Mouse (Mus musculus): Measurements from ENCODE around the gene Fcgr4. TPM values are rescaled to one million over a fixed set of nuclear protein-coding genes. Genes with fewer than 3 reads are reported as not detected.

Gene Fcgr4
- total RNA-seq, 2 experiments from 2014 or later: not detected

DNA sequence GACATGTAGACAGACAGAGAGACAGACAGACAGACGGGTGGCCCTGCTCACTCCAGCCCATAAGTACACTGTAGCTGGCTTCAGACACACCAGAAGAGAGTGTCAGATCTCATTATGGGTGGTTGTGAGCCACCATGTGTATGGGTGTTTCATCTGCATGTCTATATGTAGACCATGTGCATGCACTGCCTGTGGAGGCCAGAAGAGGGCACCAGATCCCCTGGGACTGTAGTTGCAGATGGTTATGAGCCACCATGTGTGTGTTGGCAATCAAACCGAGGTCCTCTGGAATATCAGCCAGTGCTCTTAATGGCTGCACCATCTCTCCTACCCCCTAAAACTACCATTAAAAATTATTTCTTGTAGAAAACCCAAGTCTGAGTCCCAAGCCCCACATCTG is 11.8 kb upstream of the Fcgr4 start:
- DNase-seq (ENCODE audit: low spot score in 2 of 2): no peak

DNA sequence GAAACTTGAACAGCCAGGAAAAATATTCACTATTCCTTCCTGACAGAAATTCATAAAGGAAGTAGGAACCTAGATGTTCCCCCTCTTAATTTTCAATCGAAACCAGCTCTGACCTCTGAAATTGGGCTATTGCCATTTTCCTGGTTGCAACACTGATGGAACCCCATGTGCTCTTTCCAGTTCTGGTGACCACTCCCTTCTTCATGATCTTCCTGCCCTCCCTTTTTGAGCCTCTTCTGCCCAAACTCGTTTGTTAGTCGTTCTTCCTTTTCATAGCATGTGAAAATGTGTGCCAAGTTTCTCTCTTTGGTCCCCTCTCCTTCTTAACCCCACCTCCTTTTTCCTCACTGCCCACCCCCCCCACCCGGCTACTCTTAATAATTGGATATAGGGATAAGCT is 7.0 kb upstream of the Fcgr4 start:
- DNase-seq (ENCODE audit: low spot score in 2 of 2): no peak

DNA sequence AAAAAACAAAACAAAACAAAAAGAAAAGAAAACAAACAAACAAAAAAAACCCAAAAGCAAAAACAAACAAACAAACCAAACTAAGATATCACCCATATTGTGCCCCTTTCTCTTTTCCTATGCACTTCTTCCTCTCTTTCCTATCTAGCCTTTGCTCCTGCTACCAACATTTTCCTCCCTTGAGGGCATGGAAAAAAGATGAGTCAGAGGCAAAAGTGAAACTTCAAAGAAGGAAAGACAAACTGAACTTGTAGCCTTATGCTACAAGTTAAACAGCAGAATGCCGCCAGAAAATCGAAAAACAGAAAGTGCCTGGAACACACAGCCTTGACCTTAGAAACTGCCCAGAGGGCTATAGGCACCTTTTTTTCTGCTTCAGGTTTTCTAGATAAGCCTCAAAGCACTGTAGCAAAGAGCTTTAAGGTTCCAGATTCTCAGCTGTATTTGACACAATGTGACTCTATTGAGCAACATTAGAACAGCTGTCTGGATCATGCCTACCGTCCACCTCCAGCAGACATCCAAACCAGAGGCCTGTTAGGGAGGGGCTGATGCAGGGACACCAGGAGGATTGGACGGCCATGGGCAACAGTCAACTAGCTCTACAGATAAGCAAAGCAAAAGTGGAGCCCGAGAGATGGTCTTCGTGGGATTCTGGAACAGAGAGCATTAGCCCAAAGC is 1.9 kb upstream of the Fcgr4 start:
- DNase-seq (ENCODE audit: low spot score in 2 of 2): no peak

DNA sequence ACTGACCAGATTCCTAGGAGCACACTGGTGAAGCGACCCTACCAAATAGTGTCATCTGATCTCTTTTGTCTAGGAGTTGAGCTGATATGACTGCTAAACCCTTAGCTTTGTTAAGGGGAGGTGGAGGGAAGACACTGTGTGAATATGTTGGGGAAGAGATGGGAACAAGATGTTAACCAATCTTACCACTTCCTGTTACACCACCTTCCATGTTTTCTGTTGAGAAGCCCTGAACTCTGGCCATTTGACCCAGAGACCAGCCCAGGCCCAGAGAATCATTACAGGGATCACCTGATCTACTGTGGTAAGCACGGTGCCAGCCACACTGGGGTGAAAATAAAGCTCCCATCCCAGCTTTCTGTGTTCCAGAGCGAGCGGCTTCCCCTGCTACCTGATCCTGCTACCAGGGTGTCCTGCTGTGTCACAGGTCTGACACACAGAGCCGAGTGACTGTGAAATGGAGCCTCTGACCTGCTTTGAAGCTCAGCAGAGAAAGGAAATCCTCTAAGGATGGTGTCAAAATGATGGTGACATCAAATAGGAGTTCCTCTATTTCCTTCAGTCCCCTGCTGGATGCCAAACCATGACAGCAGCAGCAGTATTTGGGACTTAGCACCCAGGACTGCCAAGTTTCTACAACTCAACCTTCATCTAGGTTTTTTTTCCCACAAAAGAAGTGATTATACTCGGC is 1.1 kb upstream of the Fcgr4 start:
- DNase-seq (ENCODE audit: low spot score in 2 of 2): no peak

DNA sequence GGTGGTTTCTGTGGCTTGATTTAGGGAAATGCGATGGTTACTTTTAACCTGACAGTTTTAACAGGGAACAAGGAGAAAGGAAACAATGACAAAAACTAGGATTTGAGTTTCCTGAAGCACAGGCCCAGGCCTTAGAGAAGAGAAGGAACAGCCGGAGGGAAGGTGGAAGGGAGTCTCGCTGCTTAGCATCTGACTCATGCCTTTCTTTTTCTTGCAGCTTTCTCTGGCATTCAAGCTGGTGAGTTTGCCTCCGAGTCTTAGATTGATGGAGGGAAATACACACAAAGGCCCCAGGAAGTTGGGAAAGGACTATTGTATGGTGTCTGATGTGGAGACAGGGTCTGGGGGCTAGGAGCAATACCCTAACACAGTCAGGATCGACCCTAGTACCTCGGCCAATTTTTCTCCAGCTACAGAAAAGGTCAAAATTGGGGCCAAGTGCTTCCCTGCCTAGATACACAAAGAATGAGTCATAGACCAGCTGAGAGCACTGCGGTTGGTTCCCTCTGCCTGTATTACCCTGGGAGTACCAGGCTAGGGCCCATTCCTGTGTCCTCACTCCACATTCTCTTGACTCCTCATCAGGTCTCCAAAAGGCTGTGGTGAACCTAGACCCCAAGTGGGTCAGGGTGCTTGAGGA is 711 bp downstream of the Fcgr4 start:
- DNase-seq (ENCODE audit: low spot score in 2 of 2): no peak

DNA sequence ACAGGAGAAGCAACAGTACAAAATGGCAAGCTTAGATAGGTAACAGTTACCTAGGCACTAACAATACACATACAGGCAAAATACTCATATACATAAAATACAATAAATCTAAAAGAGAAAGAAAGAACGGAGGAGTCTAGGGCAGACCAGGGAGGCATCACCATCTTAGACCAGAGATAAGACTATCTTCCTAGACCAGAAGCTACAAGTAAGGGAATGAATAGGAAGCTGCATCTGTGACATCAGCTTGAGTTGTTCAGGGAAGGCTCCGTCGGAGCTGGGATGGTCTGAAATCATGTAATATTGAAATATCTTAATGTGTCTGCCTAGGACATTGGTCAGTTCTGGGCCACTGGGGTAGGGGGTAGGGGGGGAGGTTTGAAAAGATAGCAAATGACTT is 13.0 kb downstream of the Fcgr4 start:
- no peak for DNase-seq (ENCODE audit: low spot score in 2 of 2)

DNA sequence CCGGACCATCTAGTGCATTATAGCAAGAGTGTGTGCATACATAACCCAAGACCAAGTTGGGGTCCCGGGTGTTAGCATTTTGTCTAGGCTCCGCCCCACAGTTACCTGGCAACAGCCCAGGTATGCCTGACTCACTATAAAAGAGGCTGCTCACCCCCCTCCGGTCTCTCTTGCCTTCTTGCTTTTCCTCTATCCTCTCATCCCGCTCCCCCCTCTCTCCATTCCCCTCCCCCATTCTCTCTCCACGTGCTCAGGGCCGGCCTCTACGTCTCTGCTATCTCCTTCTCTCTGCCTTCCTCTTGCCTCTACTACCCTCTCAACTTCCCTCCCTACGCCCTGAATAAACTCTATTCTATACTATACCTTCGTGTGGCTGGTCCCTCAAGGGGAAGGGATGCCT is 14.0 kb downstream of the Fcgr4 start:
- DNase-seq (ENCODE audit: low spot score in 2 of 2): peak in 1 of 2 experiments; percentile 11

DNA sequence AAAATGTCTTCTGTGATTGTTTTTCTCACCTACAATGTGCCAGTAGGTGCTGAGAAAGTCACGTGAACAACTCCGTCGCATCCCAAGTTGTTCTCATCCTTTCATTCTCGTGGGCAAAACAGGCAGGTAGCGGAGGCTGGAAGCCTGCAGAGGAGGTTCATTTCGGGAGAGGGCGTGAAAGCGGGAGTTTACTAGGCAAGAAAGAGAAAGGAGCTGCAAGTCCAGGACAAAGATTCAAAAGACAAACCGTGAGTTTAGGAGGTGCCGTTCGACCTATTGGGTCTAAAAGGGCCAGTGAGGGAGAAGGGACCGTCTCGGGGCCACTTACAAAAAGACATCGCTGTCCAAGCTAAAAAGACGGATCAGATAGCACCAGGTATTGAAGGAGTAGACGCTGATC is 14.5 kb downstream of the Fcgr4 start:
- DNase-seq (ENCODE audit: low spot score in 2 of 2): peak in 1 of 2 experiments; percentile 17

DNA sequence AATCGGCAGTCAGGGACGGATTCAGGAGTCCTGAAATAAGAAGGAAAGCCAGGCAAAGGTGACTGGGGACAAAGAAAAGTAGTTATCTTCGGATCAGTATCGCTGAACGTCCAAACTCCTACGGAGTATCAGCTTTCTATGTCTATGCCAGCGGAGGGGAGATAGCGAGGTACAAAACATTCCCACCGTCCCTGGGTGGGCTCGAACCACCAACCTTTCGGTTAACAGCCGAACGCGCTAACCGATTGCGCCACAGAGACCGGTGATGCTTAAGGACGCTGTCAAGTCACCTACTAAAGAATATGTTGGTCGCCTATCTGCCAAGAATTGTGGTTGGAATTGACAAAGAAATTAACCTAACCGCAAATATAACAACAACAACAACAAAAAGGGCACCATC is 15.0 kb downstream of the Fcgr4 start:
- peak; percentile 90 to 92 for DNase-seq (ENCODE audit: low spot score in 2 of 2)

DNA sequence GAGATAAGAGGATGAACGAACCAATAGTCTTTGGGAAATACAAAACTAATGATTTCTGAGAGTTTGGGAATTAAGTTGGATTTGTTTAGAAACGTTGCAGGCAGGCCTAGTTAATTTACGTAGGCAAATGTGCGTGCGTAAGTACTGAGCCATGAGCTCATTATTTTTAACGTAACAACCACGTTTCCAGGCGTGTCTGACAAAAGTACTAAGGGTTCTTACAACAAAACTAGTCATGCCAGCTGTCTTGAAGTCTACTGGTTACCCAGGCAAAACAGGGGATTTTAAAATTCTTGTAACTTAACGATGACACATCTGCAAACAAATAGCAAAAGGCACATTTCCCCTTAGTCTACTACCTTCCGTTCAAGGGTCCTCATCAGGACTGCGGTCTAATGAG is 15.5 kb downstream of the Fcgr4 start:
- DNase-seq (ENCODE audit: low spot score in 2 of 2): peak in 1 of 2 experiments; percentile 39

DNA sequence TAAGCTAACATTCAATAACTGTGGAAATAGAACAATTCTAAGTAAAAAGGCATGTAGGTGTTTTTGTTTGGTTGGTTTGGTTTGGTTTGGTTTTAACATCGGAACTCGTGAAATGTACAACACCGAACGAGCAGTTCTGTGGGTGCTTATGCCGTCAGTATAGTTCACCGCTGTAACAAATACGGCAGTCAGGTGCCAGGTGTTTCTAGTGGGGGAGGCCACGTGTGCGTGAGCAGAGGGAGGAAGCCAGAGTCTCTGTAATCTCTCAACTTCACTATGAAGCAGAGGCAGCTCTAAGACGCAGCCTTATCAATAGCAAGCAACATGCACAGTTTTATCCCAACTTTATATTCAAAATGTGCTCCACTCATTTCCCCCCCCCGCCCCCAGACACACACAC is 16.9 kb downstream of the Fcgr4 start:
- no peak for DNase-seq (ENCODE audit: low spot score in 2 of 2)

DNA sequence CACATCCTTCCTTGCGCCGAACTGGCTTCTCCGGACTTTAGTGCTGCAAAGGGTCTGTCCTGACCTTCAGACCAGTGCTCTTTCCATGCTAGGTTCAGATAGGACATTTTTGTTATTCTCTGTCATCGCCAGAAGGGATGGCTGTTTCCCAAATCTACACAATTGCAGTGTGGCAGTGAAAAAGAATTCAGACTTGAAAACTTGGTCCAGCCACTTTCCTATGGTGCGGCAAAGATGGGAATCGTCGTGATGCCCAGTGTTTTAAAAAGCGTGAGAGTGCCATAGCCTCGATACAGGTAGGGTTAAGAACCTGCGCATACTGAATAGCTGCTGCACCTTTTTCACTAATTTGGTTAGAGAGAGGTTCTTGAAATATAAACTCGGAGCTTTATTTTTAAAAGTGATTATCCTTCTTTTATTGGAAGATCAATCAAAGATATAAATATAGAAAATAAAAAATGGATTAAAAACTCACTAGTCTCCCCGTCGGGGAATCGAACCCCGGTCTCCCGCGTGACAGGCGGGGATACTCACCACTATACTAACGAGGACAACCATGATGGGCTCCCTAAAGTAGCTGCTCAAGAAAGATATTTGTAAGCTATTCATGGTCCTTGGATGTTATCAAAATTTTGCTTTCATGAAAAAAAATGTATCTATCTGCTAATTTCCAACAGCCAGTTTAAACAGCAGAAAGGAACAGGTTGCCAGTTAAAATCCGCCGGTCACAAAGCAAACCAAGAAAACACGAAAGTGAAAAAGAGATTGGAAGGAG is 18.0 kb downstream of the Fcgr4 start:
- DNase-seq (ENCODE audit: low spot score in 2 of 2): peak; percentile 72 to 90

DNA sequence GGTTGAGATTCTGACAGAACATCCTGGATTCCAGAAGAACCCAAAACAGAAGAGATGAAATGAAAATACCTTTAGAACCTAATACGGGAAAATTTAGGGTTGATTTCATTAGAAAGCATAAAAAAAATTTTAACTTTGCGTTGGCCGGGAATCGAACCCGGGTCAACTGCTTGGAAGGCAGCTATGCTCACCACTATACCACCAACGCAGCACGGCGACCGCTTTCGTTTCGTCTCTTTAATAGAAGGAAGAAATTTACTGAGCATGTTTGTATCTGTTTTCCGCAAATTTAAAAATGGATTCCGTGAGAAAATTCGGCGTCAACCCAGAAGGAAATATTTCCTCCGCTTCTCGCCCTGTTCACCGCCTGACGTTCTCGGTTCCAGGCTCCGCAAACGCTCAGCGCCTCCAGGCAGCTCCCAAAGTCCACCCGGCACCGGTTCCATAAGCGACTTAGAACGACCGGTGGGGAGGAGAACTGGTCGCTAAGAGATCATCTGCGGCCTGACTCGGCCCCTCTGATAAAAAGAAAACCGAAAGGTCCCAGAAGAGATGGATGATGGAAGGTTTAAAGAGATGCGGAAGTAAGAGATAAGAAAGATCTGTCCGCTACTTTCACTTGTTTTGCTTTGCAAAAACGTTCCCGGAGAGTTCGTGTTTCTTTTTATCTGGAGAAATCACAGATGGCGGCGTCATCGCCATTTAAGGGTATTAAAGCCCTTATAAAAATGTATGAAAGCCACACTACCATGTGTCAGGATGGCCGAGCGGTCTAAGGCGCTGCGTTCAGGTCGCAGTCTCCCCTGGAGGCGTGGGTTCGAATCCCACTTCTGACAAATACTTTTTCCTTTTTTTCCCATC is 19.4 kb downstream of the Fcgr4 start:
- peak; percentile 89 to 92 for DNase-seq (ENCODE audit: low spot score in 2 of 2)

DNA sequence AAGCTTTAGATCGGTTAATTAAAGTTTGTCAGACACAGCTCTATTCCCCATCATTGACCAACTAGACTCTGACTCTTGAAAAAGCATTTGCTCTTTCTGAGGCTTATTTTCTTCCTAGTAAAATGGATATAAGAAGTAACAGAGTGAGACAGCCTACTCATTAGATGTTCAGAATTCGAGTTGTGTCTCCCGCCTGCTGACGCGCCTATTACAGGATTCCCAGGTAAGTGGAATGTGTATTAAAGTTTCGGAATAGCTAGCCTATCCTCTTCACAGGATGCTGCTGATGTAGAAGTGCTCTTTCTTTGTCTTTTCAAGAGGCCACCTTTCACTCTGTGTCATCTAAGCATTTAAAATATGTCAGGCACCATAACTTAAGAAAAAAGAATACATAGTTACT is 20.4 kb downstream of the Fcgr4 start:
- no peak for DNase-seq (ENCODE audit: low spot score in 2 of 2)

DNA sequence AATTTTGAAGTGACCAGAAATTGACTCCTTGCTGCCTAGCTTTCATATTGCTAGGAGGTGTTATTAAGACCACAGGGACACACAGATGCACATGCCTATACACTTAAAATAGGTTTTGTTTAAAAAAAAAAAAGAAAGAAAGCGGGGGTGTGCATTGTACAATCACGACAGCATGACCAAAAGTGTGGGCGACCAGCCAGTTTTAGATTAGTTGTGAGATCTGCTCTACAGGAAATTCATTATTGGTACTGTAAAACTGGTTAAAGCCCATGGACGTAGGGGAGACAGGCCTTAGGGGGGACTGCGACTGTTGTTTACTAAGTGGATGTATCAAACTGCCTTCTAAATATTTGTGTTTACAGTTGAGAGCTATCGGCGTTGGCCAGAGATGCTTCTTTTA is 21.2 kb downstream of the Fcgr4 start:
- no peak for DNase-seq (ENCODE audit: low spot score in 2 of 2)

DNA sequence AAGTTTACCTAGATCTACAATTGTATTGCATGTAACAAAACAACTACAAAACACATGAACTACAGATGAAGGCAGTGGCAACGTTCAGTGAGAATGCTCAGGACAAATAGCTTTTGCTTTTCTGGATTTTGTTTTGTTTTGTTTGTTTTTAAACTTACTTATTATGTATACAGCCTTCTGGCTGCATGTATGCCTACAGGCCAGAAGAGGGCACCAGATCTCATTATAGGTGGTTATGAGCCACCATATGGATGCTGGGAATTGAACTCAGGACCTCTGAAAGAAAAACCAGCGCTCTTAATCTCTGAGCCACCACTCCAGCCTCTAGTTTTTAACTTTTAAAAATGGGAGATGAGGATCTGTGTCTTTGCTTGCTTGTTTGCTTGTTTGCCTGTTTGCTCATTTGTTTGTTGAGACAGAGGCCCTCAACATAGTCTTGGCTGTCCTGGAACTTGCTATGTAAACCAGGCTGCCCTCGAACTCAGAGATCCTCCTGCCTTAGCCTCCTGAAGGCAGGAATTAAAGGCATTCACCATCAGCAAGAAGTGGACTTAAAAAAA is 25.0 kb downstream of the Fcgr4 start:
- DNase-seq (ENCODE audit: low spot score in 2 of 2): no peak

DNA sequence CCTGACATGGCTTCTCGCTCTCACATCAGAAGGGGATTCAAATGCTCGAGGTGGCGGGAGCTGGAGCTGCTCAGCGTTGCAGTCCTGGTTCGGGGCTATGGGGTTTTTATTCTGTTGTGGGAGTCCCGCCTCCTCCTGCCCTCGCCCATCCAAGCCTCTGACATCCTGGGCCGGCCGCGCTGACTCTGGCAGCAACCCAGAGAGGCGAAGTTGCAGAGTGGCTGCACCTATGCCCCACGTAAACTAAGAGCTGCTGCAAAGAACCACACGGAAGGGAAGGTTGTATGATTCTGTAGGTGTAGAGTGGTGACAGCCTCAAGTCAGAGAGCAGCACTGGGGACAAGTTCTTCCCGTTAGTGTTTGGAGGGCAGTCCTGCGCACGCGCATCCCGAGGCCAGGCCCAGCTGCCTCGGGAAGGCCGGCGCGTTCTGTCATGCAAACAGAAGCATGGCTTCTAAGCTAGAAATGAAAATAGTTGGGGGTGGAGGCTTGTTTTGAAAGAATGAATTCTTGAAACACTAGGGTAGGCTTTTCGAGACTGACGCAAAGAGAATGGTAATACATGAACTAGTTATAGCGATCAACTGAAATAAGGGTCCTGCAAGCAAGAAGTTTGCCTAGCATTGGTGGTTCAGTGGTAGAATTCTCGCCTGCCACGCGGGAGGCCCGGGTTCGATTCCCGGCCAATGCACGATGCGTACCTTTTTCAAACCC is 25.8 kb downstream of the Fcgr4 start:
- DNase-seq (ENCODE audit: low spot score in 2 of 2): peak; percentile 86 to 90

DNA sequence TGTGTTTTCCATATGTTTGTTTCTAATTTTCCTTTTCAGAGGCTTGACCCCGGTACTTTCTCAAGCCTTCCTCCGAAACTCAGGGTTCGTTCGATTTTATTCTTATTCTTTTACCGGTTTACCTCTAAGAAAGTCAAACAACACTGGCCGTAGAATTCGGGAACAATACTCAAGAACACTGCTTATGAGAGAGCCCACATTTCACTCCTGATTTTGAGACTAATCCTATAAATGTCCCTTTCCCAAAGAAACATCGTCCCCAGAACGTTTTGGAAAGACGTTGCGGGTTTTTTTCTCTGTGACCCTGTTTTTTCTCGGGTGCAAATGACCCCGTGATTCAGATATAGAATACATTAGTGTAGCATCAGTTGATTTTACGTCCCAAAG is 26.4 kb downstream of the Fcgr4 start:
- DNase-seq (ENCODE audit: low spot score in 2 of 2): no peak

DNA sequence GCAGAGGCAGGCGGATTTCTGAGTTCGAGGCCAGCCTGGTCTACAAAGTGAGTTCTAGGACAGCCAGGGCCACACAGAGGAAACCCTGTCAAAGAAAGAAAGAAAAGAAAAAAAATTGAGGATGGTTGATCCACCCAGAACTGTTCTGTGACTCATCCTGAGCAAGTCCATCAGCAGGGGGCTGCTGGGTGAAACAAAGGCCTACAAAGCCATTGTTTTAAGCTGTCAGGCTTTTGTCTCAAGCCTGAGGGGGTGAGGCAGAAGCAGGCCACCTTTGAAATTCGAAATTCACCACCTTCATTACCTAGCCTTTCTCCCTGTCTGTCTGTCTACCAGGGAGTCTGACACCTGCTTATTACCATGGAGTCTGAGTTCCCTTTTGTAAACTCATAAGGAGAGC is 27.8 kb downstream of the Fcgr4 start:
- no peak for DNase-seq (ENCODE audit: low spot score in 2 of 2)

DNA sequence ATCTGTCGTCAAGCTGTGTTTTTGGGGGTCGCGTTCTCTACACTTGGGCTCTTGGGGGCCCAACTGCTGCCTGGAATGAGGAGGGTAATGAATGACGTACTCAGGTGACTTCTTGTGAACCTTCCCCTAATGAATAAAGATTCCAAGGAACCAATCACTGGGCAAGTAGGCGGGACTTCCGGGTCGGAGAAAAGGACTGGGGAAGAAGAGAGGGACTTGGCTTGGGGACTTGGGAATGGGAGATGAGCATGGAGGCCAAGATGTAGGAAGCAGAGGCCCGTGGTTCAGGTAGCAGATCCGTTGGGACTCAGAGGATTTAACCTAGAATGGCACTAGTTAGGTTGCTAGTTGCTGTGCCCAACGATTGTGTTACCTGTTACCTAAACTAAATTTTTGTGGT is 30.5 kb downstream of the Fcgr4 start:
- DNase-seq (ENCODE audit: low spot score in 2 of 2): no peak
